Mouse (Mus musculus): ENCODE measurements around the gene Clip4.
"Not testable (repeated sequence)": the region's sequence is repeated elsewhere in the genome, so short reads cannot be mapped to it uniquely, and the experiment has no call there.

Gene Clip4

DNA sequence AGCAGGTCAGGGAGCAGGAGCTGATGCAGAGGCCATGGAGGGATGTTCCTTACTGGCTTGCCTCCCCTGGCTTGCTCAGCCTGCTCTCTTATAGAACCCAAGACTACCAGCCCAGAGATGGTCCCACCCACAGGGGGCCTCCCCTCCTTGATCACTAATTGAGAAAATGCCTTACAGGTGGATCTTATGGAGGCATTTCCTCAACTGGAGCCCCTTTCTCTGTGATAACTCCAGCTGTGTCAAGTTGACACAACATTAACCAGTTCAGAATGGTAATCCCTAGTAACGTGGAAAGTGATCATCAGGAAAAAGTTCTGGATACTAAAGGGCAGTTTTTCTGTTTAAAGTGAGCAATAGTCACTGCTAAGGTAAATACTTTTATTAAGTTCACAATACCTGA lies at the start of gene Clip4:
Gene Clip4, plus strand, starts transcription at position 301 of the 400 bp plus-strand sequence.
- DNase-seq (ENCODE audit: low read depth, low spot score) = not testable (repeated sequence)

DNA sequence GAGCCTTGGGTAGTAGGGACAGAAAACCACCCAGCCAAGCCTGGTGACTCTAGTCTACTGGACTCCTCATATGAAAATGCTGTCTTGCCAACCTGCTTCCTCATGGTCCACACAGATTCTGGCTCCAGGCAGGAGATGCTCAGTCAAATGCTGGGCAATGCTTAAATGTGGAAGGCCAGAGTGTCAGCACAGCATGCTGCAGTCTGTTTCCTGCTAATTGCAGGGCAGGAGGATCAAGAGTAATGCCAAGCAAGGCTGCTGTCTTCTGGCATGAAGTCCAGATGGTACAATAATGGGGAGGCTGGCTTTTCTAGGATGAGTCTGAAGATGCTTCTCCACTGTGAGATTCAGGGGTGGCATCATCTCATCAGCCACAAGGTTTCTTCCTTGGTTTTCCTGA lies 47.8 kb upstream of the Clip4 start:
- DNase-seq (ENCODE audit: low read depth, low spot score) = no peak

DNA sequence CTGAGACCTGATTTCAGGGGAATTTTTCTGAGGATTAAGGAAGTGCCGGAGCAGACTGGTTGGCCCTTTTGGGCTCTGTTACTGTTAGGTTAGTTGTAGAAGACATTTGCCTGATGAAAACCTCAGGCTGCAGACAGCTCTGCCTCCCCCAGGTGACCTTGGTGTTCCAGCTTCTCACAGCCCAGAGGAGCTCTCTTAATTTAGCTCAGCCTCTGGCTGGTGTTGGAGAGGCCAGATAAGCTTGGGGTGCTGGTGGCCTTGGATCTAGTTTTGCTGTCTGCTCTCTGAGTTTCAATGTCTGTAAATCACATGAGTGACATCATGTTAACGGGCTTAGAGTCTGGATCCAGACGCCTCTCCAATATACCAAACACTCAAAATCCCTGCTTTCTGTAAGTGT lies 47.3 kb upstream of the Clip4 start:
- no peak for DNase-seq (ENCODE audit: low read depth, low spot score)

DNA sequence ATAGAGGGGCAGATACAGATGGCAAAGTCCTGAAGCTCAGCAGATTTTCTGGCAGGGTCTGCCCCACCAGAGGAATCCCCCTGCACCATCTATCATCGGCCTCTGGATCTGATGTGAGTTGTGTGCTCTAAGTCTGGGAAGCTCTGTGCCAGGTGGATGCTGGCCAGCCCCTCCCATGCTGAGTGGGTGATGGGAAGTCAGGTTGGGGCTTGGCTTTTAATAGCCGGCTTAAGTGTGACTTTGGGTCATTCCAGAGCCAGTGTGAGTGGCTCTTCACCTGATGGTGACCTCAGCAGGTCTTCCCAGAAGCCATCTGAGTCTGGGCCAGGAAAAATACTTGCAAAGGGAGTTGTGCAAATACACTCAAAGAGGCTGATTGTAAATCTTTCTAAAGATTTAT lies 37.6 kb upstream of the Clip4 start:
- DNase-seq (ENCODE audit: low read depth, low spot score) = no peak

DNA sequence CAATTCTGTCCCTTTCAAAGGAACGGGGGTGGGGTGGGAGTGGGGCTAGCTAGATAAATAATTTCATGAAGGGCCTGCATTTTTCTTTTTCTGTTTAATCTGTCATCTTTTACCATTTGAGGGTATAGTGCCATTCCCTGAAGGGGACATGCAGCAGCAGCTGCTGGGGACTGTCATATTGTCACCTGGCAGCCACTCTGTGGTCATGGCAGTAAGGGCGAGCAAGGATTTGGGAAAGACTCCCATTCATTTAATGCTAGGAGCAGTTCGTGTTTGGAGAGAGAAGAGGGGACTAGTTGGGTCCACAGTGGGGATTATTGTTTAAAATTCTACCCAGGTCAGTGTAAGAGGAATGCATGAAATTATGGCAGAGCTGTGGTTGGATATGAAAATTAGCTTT lies 31.8 kb upstream of the Clip4 start:
- no peak for DNase-seq (ENCODE audit: low read depth, low spot score)

DNA sequence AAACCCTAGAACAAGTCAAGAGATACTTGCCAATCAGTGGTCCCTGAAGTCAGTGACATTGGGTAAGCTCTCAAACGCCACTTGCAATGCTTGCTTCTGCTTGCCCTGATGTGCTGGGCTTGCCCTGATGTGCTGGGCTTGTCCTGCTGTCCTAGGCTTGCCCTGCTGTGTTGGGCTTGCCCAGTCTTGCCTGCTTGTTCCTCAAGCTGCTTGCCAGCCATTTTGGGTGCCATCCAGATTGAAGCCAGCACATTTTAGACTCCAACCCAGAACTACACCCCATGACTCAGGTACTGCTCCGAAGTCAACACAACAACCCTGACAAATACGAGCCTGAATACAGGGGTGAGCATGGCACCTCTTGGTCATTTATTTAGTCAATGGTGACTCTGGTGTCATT lies 26.1 kb upstream of the Clip4 start:
- DNase-seq (ENCODE audit: low read depth, low spot score) = no peak

DNA sequence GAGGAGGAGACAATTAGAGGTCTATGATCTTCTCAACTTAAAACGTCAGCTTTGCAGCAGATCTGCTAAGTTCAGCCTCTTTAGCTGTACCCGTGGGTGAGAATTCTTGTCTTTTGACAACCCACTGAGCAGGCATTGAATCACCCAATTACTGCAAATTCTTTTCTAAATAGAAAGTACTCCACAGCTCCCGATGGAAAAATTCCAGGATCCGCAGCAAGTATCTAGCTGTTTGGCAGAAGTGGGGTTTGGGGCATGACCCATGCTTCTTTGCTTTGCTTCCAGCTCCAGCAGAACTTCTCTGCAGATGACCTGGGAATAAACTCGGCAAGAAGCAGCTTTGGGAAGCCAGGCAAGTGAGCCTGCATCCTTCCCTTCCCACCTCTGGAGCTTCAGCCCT lies 25.3 kb upstream of the Clip4 start:
- DNase-seq (ENCODE audit: low read depth, low spot score) = no peak

DNA sequence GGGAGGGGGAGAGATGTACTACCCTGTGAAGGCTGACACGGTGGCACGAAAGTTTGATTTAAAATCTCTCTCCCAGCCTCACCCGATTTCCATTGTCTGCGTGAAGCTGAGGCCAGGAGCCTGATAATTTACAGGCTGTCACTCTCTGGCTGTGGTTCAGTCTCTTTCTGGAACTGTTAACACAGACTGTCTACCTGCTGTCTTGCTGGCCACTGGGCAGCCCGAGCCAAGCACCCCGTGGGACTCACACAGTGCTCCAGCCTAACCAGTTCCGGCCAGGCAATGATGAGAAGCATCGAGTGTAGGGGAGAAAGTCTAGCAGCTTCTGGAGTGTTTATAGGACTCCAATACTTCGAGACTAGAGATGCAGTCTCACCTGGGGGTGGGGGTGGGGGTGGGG lies 22.2 kb upstream of the Clip4 start:
- no peak for DNase-seq (ENCODE audit: low read depth, low spot score)

DNA sequence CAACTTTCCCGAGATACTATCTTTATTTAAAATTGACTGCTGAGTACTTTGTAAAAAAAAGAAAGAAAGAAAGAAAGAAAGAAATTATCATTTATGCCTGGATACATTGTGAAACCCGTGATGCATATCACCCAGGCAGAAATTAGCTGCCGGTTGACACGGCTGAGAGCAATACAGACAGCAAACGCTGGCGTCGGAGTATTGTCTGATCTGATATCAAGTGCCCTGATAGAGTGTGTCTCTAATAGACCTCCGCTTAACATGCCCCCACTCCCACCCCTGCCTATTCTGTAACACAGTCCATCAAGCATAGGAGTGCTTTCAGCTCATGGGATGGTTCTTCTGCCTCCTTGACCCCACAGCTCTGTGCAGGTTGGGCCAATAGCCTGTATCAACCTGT lies 20.7 kb upstream of the Clip4 start:
- no peak for DNase-seq (ENCODE audit: low read depth, low spot score)

DNA sequence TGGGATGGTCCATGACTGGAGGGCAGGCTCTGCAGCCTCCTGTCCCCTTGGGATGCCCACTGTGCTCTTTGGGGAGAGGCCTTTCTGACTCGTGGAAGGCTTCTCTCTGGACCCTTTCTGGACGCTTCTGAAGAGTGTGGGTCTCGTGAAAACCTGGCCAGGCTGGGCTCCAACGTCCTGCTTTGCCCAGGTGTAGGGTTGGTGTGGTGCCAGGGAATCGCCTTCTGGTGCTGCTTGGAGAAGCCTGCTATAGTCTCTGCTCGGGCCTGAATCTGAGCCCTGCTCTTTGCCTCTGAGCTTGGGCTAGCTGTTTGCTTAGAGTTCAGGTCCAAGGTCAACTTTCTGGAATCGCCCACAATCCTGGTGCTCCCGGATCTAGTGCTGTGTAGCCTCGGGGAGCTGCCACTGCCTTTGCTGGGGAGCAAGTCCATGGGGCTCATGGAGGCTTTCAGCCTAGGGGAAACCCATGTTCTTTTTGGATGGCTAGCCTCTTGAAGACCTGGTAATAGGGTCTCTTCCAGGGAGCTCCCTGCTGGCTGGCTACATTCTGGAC lies 18.6 kb upstream of the Clip4 start:
- no peak for DNase-seq (ENCODE audit: low read depth, low spot score)

DNA sequence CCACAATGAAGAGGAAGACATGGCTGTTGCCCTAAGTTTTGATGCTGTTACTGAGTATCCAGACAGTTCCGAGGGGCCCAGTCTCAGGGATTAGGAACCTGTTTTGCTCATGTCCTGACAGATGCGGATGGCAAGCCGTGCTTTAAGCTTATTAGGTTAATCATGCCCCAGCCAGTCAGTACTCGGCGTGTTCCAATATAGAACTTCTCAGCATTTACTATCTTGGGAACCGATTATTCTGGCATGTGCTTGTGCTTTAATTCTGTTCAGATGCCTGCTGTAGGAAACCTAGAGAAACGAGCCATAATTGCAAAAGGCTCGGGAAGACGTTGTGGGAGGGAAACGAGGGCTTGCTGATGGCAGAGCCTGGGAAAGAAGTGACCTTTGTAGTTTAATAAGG lies 15.4 kb upstream of the Clip4 start, which contains the start of gene Pcare:
Gene Pcare, minus strand, starts transcription at position 64 of the 400 bp plus-strand sequence.
- DNase-seq (ENCODE audit: low read depth, low spot score) = no peak

DNA sequence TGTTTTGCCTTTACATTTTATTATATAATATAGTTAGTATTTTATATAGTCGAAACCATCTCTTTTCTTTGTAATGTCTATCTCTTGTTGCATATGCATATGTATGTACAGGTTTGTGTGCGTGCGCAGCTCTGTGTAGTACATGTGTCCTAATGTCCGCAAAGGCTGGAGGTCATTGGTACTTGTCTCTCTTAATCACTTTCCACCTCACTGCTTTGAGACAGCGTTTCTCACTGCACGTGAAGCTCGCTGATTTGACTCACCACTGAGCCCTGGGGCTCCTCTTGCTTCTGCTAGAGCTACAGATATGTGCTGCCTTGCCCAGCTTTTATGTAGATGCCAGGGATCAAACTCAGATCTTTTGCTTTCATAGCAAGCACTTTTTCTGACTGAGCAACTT lies 7.7 kb upstream of the Clip4 start:
- no peak for DNase-seq (ENCODE audit: low read depth, low spot score)

DNA sequence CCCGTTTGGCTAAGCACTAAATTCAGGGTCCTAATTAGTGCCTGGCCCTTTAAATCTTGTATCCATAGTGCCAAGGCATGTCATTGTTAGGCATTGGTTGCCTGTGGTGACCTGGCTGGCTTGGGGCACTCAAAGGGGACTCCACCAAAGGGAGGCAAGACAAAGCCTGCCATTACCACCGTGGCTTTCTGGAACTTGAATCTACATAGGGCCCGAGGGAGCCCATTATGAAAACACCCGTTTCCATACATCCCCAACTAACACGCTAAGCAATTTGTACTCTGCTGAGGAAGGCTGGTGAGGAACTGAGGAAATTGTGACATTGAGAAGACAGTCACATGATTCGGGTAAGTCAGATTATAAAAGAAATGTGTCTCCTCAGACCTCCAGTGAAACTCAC lies 1.3 kb downstream of the Clip4 start:
- no peak for DNase-seq (ENCODE audit: low read depth, low spot score)

DNA sequence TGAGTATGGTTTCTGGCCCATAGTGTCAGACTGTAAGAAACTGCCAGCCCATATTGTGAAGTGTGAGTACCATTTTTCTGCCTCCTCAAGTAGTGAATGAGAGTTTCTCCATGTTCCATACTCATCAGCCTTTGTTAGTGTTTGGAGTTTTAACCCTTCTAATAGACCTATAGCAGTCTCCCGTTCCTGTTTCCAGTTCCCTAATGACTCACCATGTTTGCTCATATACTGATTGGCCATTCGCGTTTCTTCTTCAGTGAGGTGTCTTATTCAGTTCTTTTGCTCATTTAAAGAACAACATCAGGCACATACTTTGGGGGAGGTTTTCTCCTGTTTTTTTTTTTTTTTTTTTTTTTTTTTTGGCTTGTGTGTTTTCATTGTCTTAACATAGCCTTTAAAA lies 2.4 kb downstream of the Clip4 start:
- no peak for DNase-seq (ENCODE audit: low read depth, low spot score)

DNA sequence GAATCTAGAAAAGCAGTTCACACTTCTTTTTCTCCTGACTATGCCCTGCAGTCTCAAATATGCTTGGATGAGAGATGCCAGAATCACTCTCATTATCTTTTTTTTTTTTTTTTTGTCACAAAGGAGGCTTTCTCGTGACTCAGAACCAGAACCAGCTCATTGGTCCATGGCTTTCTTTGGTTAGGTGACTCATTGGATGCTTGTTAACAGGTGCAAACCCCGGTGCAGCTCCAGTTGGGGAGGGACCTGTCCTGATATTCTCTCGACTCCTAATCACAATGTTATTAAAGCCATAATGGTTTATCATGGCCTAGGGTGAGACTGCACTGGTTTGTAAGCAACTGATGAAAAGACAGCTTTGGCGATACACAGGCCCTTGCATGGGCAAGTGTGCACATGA lies 5.9 kb downstream of the Clip4 start:
- no peak for DNase-seq (ENCODE audit: low read depth, low spot score)

DNA sequence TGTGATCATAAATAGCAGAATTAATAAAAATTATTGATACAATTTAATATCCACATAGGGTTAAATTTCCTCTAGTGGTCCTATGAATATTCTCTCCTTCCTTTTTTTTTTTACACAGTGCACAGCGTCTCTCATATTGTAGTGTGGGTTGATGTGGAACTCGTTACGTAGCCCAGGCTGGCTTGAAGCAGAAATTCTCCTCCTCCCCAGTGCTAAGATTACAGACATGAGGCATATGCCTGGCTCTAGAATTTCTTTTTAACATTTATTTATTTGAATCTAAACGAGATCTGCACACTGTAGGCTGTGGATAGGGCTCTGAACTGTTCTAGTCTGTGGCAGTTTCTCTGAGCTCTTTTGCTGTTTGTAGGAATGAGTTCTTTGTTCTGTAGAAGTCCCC lies 7.0 kb downstream of the Clip4 start:
- DNase-seq (ENCODE audit: low read depth, low spot score) = no peak

DNA sequence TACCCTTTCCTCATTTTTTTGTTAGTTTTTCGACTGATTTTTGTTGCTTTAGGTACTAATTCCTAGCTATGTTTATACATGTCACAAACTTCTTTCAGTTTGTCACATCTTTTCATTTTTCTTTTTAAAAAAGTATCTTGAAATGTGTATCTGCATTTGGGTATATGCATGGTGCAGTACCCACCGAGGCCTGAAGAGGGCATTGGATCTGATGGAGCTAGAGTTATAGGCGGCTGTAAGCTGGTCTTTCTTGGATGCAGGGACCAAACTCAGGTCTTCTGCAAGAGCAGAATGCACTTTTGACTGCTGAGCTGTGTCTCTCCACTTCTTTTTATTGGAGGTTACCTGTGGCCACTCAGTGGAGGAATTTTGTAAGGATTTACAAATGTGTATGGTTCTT lies 10.4 kb downstream of the Clip4 start:
- no peak for DNase-seq (ENCODE audit: low read depth, low spot score)

DNA sequence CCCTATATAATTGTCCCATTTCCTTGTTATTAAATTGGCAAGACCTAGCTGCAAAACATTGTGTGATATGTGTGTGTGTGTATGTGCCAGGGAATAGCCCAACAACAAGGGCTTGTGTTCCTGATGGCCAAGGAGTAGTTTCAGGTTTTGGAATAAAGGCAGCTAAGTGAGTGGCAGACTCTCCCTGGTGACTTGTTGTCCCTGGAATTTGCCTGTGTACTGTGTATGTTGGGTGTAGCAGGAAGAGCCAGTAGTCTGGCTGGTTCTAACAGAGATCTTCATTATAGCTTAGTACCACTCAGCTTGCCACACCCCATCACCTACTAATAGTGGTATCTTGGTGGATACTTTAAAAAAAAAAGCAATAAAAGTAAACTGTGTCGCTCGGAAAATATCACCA lies 12.2 kb downstream of the Clip4 start:
- DNase-seq (ENCODE audit: low read depth, low spot score) = no peak

DNA sequence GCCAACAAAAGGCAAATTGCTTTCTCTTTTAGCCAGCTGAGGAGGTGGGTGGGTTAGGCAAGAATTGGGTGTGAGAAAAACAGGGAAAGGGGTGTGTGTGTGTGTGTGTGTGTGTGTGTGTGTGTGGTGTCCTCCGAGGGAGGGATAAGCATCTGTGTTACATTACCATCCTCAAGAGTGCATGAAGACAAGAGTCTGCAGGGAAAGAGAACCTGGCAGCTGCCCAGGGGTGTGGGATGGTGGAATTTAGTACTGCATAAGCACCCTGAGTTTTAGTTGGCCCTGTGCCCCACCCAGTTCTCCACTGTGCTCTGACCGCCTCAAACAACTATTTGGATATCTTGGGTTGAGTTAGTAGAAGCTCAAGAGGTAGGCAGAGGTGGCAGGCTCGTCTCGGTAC lies 12.7 kb downstream of the Clip4 start:
- no peak for DNase-seq (ENCODE audit: low read depth, low spot score)

DNA sequence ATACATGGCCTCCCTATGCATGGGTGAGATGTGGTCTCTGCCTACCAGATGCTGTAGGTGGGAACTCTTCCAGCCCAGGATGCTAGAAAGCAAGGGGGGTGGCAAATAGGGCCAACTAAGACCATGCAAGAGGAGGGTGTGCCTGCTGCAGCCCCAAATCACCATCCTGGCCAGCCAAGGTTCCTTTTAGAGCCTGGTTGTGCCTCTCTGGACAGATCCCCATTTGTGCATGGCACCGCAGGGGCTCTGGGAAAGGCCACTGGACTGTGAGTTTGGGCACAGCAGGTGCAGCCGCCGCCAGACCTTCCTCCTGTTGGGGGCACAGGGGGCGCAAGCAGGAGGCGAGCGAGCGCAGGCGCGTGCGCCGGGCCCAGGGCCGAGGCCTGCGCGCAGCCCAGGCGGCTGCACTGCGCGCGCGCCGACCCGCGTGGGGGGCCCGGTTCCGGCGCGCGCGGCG lies 14.0 kb downstream of the Clip4 start:
- no peak for DNase-seq (ENCODE audit: low read depth, low spot score)

DNA sequence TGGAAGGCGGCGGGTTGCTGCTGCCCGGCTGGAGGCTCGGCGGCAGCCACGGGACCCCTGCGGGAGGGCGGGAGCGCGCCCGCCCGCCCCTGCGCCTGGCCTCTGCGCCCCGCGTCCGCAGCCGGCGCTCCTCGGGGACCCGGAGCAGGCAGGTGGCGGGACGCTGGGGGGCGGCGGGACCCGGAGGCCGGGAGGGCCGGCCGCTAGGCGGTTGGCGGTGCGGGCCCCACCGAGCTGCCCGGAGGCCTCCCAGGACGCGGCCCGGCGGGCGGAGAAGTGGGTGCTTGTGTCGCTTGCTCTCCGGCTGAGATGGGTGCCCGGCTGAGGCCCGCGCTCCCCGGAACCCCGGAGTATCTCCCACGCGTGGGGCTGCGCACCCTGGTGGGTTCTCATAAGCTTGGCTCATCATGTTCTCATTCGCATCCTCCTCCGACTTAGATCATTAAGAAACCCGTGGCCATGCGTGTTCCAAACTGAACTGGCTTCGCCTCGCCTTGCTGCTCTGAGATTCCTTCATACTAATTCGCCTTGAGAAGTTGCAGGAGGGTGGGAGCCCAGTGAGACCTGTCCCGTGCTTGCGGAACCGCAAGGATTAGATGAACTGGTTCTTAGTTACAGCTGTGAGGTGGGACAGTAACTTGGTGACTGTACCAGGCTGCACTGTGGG lies 14.6 kb downstream of the Clip4 start:
- DNase-seq (ENCODE audit: low read depth, low spot score) = no peak

DNA sequence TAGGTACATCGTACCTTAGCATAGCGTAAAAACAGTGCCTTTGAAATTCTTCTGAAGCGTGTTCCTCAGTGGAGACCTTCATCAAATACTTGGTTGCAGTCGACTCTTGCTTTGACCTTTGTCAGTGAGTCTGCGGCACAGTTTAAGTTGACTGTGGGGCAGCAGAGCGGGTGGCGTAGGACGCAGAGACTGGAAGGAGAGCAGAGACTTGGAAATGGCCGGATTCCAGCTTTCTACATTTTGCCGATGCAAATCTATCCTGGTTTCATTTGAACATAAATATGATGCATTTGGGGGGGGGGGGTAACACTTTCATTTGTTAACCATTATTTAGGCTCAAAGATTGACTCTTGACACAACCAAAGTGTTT lies 15.1 kb downstream of the Clip4 start:
- no peak for DNase-seq (ENCODE audit: low read depth, low spot score)

DNA sequence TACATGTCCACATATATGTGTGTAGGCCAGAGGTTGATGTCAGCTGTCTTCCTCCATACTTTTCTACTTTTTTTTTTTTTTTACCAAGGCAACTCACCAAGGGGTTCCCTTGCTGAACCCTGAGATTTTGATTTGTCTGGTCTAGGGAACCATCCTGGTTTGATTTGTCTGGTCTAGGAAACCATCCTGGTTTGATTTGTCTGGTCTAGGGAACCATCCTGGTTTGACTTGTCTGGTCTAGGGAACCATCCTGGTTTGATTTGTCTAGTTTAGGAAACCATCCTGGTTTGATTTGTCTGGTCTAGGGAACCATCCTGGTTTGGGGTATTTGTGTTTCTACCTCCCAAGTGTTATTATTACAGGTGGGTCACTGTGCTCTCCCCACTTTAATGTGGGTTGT lies 18.2 kb downstream of the Clip4 start:
- DNase-seq (ENCODE audit: low read depth, low spot score) = no peak

DNA sequence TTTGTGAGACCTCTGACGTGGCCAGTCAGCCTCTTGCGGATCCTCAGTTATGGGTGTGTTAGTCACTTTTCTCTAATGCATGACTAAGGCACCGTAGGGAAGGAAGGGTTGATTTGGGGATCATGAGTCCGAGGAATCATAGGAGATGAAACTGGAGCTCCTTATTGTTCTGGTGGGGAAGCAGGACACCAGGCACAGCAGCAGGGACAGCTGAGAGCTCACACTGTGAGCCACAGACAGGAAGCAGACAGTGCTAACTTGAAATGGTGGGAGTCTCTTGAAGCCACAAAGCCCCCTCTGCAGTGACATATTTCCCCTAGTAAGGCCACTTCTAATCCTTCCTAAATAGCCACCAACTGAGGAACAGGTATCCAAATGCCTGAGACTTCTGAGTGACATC lies 22.8 kb downstream of the Clip4 start:
- no peak for DNase-seq (ENCODE audit: low read depth, low spot score)
